Mouse (Mus musculus) duodenum, adult 2 months (tissue): Measurements from ENCODE around the gene Olfr365. TPM values are rescaled to one million over a fixed set of nuclear protein-coding genes. Genes with fewer than 3 reads are reported as not detected.

ENCODE experiments used
- polyA plus RNA-seq: library from polyadenylated mRNA; depleted of rRNA; stranded (reverse); fragments of >200 nt; gene quantifications from 2 replicates; pipeline ENCODE4 v1.2.3, GENCODE M21; 2012; ENCODE audit warnings: low replicate concordance; rRNA removed

The Olfr365 gene
- not detected in 2 replicates for polyA plus RNA-seq

GRCm38 (mm10) chr2:37187898-37188297 is at the start of gene Olfr365:
TSS of gene Olfr365 (plus strand) at chr2:37188198.

GRCm38 (mm10) chr2:37139022-37139421 is 49.0 kb upstream of the Olfr365 start, which contains the start of gene Olfr364-ps1:
TSS of gene Olfr364-ps1 (plus strand) at chr2:37139322.

GRCm38 (mm10) chr2:37211274-37211673 is 23.3 kb downstream of the Olfr365 start, which contains the start of gene Olfr366:
TSS of gene Olfr366 (plus strand) at chr2:37211574.

Other genes with a start within 250 kb of the Olfr365 start
- not detected in 2 replicates for gene Olfr357, start 194.4 kb upstream of the Olfr365 start, polyA plus RNA-seq
- gene Olfr358, start 178.9 kb upstream of the Olfr365 start, polyA plus RNA-seq, result not detected in 2 replicates
- not detected in 2 replicates for gene Olfr360, start 122.5 kb upstream of the Olfr365 start, polyA plus RNA-seq
- gene Olfr361, start 98.9 kb upstream of the Olfr365 start, polyA plus RNA-seq, result not detected in 2 replicates
- not detected in 2 replicates for gene Olfr362, start 70.3 kb upstream of the Olfr365 start, polyA plus RNA-seq
- not detected in 2 replicates for gene Olfr364-ps1, start 48.9 kb upstream of the Olfr365 start, polyA plus RNA-seq
- not detected in 2 replicates for gene Olfr366, start 23.4 kb downstream of the Olfr365 start, polyA plus RNA-seq
- gene Olfr368, start 138.3 kb downstream of the Olfr365 start, polyA plus RNA-seq, result not detected in 2 replicates
- 2.1 and 2.3 TPM in 2 replicates for gene Pdcl, start 171.1 kb downstream of the Olfr365 start, polyA plus RNA-seq
- 0.88 and 1.3 TPM in 2 replicates for gene Rc3h2, start 234.7 kb downstream of the Olfr365 start, polyA plus RNA-seq